Mouse (Mus musculus) kidney, postnatal 10 days (tissue): ENCODE results near the gene Krt17.
"Not testable (repeated sequence)": the region's sequence is repeated elsewhere in the genome, so short reads cannot be mapped to it uniquely, and the experiment has no call there.

Experiments
- DNase-seq: peaks from one replicate; pipeline ENCODE4 v3.0.0; 2021; ENCODE audit warnings: mixed read lengths

The Krt17 gene

GRCm38 (mm10) chr11:100260514-100261234 lies at the start of gene Krt17:
TSS of gene Krt17 (minus strand) at chr11:100261029.
- DNase-seq, result no peak

DNA sequence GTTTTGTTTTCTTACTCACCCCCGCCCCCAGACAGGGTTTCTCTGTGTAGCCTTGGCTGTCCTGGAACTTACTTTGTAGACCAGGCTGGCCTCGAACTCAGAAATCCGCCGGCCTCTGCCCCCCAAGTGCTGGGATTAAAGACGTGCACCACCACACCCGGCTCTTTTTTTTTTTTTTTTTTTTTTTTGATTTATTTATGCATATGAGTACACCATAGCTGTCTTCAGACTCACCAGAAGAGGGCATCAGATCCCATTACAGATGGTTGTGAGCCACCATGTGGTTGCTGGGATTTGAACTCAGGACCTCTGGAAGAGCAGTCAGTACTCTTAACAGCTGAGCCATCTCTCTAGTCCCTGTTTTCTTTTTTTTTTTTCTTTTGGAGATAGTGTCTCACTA lies 47.8 kb upstream of the Krt17 start:
- not testable (repeated sequence) for DNase-seq

DNA sequence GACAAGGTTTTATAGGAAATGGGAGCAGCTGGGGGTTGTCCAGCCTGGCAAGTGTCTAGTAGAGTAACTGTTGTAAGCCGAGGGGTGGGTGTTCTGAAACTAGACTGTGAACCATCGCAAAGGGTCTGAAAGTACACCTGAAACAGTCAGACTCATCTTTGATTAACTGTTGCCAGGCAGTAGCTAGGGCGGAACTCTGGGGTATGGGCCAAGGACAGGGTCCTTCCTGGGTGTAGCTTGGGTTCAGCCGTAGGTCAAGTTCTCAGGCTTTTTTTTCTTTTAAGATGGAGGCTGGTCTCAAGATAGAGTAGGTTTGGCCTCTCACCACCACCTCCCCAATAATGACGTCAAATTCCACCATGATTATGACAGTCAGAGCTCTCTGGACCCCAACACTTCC lies 47.1 kb upstream of the Krt17 start:
- no peak for DNase-seq

DNA sequence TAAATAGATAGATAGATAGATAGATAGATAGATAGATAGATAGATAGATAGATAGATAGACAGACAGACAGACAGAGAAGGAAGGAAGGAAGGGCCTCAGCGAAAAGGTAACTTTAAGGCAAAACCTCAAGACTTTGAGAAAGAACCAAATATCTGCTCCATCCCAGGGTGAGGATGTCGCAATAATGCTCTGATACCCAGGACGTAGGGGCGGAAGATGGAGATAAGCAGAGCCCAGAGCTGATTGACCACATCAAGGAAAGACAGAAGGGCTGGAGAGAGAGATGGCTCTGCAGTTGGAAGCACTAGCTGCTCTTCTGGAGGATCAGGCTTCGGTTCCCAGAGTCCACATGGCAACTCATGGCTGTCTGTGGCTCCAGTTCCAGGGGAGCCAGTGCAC lies 40.5 kb upstream of the Krt17 start:
- no peak for DNase-seq

DNA sequence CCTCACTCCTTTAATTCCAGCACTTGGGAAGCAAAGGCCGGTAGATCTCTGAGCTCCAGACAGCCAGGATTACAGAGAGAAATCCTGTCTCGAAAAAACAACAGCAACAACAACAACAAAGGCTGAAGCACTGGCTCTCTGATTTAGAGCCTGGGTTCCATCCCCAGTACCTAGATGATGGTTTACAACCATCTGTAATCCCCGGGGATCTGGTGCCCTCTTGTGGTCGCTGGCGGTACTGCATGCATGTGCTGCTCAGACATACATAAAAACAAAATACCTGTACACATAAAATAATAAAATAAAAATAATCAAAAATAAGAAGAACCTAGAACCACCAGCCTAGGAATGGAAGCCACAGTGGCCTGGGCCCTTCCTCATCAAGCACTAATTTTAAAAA lies 39.5 kb upstream of the Krt17 start:
- peak; percentile 79 for DNase-seq

DNA sequence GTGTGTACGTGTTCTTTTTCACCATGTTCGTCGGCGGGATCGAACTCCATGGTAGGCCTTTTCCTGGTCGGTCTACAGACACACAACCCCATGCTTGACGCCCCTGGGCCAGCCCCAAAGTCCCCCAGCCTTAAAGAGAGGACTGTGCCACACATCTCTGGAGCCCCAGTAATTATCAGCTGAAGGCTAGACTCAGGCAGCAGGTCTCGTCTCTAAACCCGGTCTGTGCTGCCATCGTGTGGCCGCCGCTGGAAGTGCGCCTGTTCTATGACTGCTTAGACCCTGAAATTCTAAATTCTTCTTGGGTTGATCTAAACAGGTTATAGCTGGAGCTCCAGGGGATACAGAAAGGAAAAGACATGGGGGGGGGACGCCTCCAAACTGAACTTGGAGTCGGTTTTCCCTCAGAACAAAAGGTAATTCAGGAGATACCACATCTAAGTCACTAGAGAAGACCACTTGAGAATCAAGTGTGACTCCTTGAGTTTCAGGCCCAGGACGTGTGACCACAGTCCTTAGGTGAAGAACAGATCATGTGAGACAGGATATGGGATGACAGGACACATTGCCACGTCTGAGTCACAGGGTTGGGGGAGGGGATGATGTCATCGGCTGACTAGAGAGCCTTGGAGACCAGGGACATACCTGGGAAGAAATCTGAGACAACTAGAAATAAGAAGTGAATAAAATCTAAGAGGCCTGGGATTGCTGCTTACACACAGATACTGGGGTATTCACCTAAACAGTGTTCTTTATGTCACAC lies 37.6 kb upstream of the Krt17 start:
- peak; percentile 91 for DNase-seq

DNA sequence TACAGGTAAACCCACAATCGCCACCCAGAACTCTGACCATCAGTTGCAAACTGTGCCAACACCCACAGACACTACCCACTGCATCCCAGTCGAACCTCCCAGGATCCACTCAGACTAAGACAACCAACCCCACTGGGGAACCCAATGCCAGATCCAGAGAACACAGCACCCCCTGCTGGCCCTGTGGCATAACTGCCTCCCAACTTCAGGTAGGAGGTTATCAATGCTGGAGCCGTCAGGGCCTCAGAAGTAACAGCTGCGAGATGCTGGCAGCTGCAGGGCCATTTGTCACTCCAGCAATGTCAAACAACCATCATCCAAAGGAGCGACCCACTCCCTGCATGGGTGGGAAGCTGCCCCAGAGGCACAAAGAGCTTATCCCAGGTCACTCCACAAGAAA lies 37.0 kb upstream of the Krt17 start:
- DNase-seq, result no peak

GRCm38 (mm10) chr11:100295308-100295707 lies 34.5 kb upstream of the Krt17 start:
- DNase-seq, result peak; percentile 91

DNA sequence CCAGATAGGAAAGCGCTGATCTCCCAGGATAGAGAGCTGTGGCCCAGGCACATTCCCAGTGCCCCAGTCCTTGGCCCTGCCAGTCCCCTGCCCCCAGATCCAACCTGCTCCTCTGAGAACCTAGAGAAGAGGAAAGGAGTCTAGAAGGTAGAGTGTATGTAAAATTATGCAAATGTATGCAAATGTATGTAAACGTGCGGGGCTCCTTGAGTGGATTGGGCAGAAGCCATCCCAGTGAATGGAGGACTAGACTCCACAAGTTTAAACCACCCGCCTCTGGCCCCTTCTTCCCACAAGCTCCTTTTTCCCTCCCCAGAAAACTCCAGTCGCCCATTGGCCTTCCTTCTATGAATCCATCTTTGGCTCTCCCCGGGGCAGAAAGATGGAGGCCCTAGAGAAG lies 32.1 kb upstream of the Krt17 start:
- DNase-seq, result no peak

DNA sequence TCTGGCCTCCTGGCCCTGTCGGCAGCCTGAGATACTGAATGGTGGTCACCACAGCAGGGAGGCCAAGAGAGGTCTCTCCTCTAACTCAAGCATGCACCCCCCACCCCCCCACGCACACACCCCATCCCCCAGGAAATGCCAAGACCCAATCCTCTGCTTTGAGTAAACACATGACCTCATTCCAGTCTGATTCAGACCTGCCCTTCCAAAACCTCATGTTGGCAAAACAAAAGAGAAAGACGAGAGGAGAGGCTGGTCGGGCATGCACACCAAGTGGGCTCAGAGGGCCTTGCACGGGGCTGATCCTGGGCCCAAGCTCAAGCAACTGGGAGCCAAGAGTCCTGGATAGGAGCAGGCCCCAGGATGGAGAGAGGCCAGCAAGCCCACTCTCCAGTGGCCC lies 29.4 kb upstream of the Krt17 start:
- DNase-seq, result no peak

DNA sequence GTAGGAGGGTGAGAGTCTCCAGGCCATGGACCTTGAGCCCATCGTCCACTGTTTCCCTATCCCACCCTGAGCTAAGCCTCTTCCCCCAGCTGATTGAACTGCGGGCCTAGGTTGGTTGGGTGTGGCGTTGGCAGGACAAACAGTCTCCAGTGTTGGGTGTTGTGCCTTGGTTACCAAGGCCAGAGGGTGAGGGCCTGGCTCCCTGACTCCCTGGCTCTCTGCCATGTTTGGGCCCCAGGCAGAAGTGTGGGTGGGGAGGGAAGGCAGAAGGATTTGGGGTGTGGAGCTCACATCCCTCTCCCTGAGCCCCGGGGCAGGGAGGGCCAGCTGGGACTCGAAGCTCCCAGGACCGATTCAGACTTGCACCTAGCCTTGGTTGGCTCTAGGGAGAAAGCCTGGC lies 28.1 kb upstream of the Krt17 start:
- DNase-seq, result peak; percentile 30

DNA sequence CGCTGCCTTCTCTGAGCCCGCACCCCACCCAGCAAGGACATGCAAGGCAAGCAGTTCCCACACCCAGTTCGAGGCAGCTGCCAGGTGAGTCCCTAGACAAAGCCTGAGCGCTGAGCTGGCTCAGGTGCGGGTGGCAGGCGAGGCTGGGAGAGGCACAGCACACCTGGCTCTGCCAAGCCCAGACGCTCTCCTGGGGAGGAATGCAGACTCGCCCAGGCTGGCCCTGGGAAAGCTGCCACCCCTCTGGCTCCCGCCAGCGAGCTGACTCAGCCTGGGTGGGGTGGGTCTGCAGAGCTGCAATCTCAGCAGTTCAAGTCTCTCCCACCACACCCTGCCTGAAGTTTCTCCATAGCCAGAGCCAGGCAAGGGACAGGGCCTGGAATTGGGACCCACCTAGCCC lies 26.2 kb upstream of the Krt17 start:
- peak; percentile 41 for DNase-seq

DNA sequence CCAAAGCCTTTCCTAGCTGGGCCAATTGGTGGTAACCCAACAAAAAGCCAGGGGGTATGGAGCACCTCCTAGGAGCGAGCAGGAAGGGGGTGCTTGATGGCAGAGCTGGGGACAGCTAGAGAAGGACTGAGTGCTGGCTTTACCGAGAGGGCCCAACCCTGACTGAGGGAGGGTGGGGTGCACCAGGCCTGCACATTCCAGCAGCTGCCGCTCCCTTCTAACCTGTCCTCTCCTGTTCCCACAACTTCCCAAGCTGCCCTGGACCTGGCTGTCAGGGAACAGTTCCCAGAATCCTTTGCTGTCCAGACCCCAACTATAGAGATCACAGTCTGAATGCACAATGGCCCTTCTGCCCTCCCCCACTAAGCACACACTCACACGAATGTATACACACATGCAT lies 24.2 kb upstream of the Krt17 start:
- DNase-seq, result no peak

DNA sequence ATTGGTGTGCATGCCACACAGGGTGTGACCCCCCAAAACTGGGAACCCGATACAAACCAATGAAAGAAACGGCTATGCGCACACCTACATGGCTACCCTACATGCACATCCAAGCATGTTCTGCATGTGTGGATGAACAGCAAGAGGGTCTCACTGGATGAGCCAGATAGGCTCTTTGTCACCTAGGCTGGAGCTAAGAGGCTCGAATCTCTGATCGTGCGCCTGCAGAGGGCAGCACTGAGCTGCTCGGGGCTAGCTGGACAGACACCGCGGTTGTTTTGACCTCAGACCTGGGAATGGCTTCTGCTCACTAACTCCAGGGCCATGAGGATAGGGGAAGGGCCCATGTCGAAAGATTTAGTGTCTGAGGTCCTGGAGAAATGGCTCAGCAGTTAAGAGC lies 21.7 kb upstream of the Krt17 start:
- peak; percentile 91 for DNase-seq

GRCm38 (mm10) chr11:100281596-100282544 lies 21.0 kb upstream of the Krt17 start:
- peak; percentile 92 for DNase-seq

- peak; percentile 36 for DNase-seq
Observed at GRCm38 (mm10) chr11:100278759-100279158, 17.9 kb upstream of the Krt17 start.

DNA sequence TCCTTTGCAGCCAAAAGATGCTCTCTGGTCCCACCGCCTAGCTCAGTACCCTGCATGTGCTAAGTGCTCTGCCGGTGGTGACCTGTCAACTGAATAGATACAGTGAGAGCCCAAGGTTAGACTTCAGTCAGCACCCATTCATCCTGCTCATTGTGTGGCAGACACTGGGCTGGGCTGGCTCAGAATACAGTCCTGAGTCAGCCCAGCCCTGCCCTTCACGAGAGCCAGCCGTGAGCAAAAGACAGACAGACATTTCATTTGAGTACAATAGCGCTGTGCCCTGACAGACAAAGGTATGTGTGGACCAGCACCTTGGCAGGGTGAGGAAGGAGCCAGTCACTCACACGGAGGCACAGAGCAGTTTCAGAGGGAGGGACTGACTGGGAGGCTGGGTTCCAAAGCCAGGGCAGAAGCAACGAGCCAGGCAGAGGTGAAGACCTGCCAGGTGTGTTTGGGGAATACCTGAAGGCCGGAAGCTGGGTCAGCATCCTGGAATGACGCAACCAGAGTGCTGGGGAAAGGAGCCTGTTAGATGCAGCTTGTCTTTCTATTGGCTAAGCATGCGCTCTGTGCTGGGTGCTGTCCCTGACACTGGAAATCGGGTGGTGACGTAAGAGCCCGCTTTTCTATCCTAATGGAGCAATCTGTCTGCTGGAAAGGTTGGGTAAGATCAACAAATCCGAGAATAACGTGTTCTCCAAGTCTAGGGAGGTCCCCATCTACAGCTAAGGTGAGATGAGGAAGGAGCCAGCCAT lies 17.1 kb upstream of the Krt17 start:
- no peak for DNase-seq

GRCm38 (mm10) chr11:100275466-100275865 lies 14.6 kb upstream of the Krt17 start:
- DNase-seq, result no peak

DNA sequence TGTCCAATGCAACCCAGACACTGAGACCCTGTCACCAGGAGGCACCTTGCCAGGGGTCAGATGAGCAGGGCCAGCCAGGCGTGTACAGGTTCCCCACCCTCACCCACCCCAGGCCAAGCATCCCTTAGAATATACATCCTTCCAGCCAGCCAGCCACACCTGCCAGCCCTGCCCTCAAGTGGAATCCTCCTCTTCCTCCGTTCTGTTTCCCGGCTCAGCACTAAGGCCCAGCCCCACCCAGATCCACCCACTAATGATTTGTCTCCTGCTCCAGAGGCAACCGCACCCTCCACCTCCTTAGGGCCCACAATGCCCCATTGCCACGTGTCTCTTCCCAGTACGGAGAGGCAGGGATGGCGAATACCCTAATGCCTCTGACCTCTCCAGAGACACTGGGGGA lies 13.9 kb upstream of the Krt17 start:
- DNase-seq, result no peak

DNA sequence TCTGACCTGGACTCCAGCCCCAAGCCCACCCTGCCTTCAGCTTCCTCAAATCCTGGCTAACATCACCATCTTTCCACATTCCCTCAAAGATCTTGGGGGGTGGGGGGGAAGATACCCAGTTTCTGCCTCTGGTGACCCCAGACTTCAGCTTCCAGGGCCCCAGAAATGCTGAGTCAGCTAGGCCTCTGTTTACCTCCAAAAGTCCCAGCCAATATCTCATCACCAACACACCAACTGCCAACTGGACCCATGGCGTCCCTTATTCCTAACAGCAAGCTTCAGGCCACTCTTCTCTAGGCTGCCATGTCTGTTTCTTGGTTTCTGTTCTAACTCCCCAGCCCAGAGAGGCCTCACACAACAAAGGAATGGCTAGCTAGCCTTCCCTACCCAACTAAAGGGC lies 11.0 kb upstream of the Krt17 start:
- DNase-seq, result no peak

DNA sequence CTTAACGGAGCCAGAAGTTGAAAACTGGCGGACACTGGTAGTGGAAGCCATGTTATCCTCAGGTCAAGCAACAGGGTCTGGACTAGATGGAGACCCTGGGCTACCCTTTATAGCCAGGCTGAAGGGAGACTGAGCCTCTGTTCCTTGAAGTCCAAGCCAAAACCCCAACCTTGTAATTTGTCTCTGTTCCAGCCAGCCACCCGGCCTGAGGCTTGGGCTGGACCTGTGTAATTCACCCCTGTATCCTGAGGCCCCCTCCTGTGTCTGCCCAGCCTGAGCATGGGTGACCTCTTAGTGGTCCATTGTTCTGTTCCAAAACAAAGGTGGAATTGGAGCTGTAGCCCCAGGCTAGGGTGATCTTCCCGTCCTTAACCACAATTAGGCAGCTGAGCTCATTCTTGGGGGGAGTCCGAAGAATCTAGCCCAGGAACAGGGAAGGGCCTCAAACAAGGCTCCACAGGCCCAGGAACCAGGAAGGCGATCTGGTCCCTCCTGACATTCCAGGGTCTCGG lies 9.0 kb upstream of the Krt17 start, which contains the start of gene Krt42:
TSS of gene Krt42 (minus strand) at position 51 of the 512 bp plus-strand sequence.
- no peak for DNase-seq
